Mouse (Mus musculus): ENCODE measurements at regions not wholly inside any gene's neighbourhood (a gene's known extent, or its start where the extent isn't known, plus 50 kb on each side); places are given as distances from the start of the nearest gene placed in this dataset.

- TF ChIP-seq CTCF (IDR thresholded peaks at IDR 0.05; ENCODE audit: extremely low read depth, insufficient read depth, insufficient read length, insufficient replicate concordance) (no peak), POLR2A (IDR thresholded peaks at IDR 0.05; ENCODE audit: low read depth, low read length) (no peak)
These were observed 92.4 kb upstream of the Gadd45a start for GRCm38 (mm10) chr6:67129626-67130025.
